Mouse (Mus musculus) midbrain, embryonic 12.5 days (tissue): ENCODE measurements around the gene Bptf. TPM values are rescaled to one million over a fixed set of nuclear protein-coding genes. Genes with fewer than 3 reads are reported as not detected.

ENCODE experiments used
- ATAC-seq: fragments of 200-750 bp; cut with Nextera tagmentation; 2 replicates; pipeline ENCODE4 v1.8.0; 2017; ENCODE audit warnings: low read depth, moderate TSS enrichment, moderate library complexity; ENCODE audit not compliant: low FRiP score
- H3K27ac ChIP-seq: fragments of 300-500 bp; sonication (generic); replicated peaks from 2 replicates; pipeline ENCODE4 v1.5.1; 2016; ENCODE audit warnings: mild to moderate bottlenecking
- H3K27me3 ChIP-seq: fragments of 300-500 bp; sonication (generic); 2 replicates; pipeline ENCODE4 v1.6.1; 2016; ENCODE audit warnings: mild to moderate bottlenecking
- H3K36me3 ChIP-seq: fragments of 300-500 bp; sonication (generic); 2 replicates; pipeline ENCODE4 v1.6.1; 2016
- H3K4me1 ChIP-seq: fragments of 300-500 bp; sonication (generic); 2 replicates; pipeline ENCODE4 v1.6.1; 2016
- H3K4me2 ChIP-seq: fragments of 300-500 bp; sonication (generic); replicated peaks from 2 replicates; pipeline ENCODE4 v1.6.1; 2016; ENCODE audit warnings: mild to moderate bottlenecking, moderate library complexity
- H3K4me3 ChIP-seq: fragments of 300-500 bp; sonication (generic); 2 replicates; pipeline ENCODE4 v1.5.1; 2016; ENCODE audit warnings: mild to moderate bottlenecking
- H3K9ac ChIP-seq: fragments of 300-500 bp; sonication (generic); replicated peaks from 2 replicates; pipeline ENCODE4 v1.6.1; 2016; ENCODE audit warnings: mild to moderate bottlenecking, moderate library complexity
- H3K9me3 ChIP-seq: fragments of 300-500 bp; sonication (generic); 2 replicates; pipeline ENCODE4 v1.6.1; 2016; ENCODE audit warnings: mild to moderate bottlenecking
- WGBS: fragments of 180-500 bp; shearing (Covaris S2); methylation state at CpG from one replicate; pipeline ENCODE4 v1.1.7; 2016; 5-methylcytosine and 5-hydroxymethylcytosine counted together
- polyA plus RNA-seq: library from polyadenylated mRNA; unstranded; fragments of >200 nt; fragmentation: Nextera tagmentation; extraction: Ambion mirVana; gene quantifications from 2 replicates; pipeline ENCODE4 v1.2.1, GENCODE M21; 2016

Bptf gene
- polyA plus RNA-seq, 1 experiment from 2014 or later: 44.0 TPM

- no peak overlapping the region; the same call in 1 of the 2 replicates for H3K9ac ChIP-seq
- H3K4me1 ChIP-seq: no peaks in the 10 kb centered on the region
- H3K27ac ChIP-seq: no peak overlapping the region
- H3K36me3 ChIP-seq: peaks cover 65% of the 10 kb centered on the region
- H3K9me3 ChIP-seq: no peaks in the 10 kb centered on the region
- H3K27me3 ChIP-seq: no peaks in the 10 kb centered on the region
- no peak overlapping the region for H3K4me2 ChIP-seq
- 55% methylated on average over 5 of the region's 5 CpGs for WGBS
- H3K4me3 ChIP-seq: no peak overlapping the region
- no peak for ATAC-seq
Observed at GRCm38 (mm10) chr11:107044321-107044720, 87.6 kb downstream of the Bptf start.

GRCm38 (mm10) chr11:107043361-107043760 is 88.6 kb downstream of the Bptf start:
- Histone ChIP-seq H3K27ac (no peak overlapping the region), H3K9ac (no peak overlapping the region), H3K4me3 (no peak overlapping the region), H3K4me1 (no peaks in the 10 kb centered on the region), H3K9me3 (no peaks in the 10 kb centered on the region), H3K36me3 (peaks cover 75% of the 10 kb centered on the region), H3K4me2 (no peak overlapping the region), H3K27me3 (no peaks in the 10 kb centered on the region)
- no peak for ATAC-seq
- WGBS: 92% methylated on average over 11 of the region's 11 CpGs

GRCm38 (mm10) chr11:107041396-107041795 is 90.5 kb downstream of the Bptf start:
- Histone ChIP-seq H3K27ac (no peak overlapping the region), H3K4me1 (no peaks in the 10 kb centered on the region), H3K27me3 (no peaks in the 10 kb centered on the region), H3K4me2 (no peak overlapping the region), H3K4me3 (no peak overlapping the region), H3K36me3 (peaks cover 78% of the 10 kb centered on the region), H3K9ac (no peak overlapping the region), H3K9me3 (no peaks in the 10 kb centered on the region)
- 98% methylated on average over 3 of the region's 3 CpGs for WGBS
- no peak for ATAC-seq

- no peak for ATAC-seq
- Histone ChIP-seq H3K9ac (no peak overlapping the region), H3K9me3 (no peaks in the 10 kb centered on the region), H3K36me3 (peaks cover 75% of the 10 kb centered on the region), H3K27me3 (no peaks in the 10 kb centered on the region), H3K4me2 (no peak overlapping the region), H3K4me3 (no peak overlapping the region), H3K4me1 (no peaks in the 10 kb centered on the region), H3K27ac (no peak overlapping the region)
- WGBS: 97% methylated on average over 5 of the region's 5 CpGs
Observed at GRCm38 (mm10) chr11:107039417-107039816, 92.5 kb downstream of the Bptf start.

GRCm38 (mm10) chr11:107034085-107034810 is 97.7 kb downstream of the Bptf start:
- Histone ChIP-seq H3K4me1 (peaks cover 16% of the 10 kb centered on the region), H3K4me3 (no peak overlapping the region), H3K4me2 (no peak overlapping the region), H3K27me3 (peaks cover 3% of the 10 kb centered on the region; the same call in 1 of the 2 replicates), H3K9ac (no peak overlapping the region), H3K27ac (no peak overlapping the region), H3K9me3 (no peaks in the 10 kb centered on the region), H3K36me3 (peaks cover 39% of the 10 kb centered on the region)
- ATAC-seq: no peak
- 82% methylated on average over 10 of the region's 10 CpGs for WGBS

- H3K4me1 ChIP-seq: peaks cover 29% of the 10 kb centered on the region
- 0 out of 2 replicates have a peak overlapping the region, but pooled peaks have one; percentile 6 for H3K27ac ChIP-seq
- H3K9me3 ChIP-seq: no peaks in the 10 kb centered on the region
- H3K9ac ChIP-seq: no peak overlapping the region
- ATAC-seq: no peak
- peaks cover 14% of the 10 kb centered on the region for H3K36me3 ChIP-seq
- H3K4me3 ChIP-seq: no peak overlapping the region
- peaks cover 3% of the 10 kb centered on the region; the same call in 1 of the 2 replicates for H3K27me3 ChIP-seq
- 12% methylated on average over 7 of the region's 7 CpGs for WGBS
- no peak overlapping the region for H3K4me2 ChIP-seq
Observed at GRCm38 (mm10) chr11:107031635-107032034, 100.3 kb downstream of the Bptf start.

GRCm38 (mm10) chr11:107029536-107029935 is 102.4 kb downstream of the Bptf start:
- Histone ChIP-seq H3K4me1 (peaks cover 48% of the 10 kb centered on the region), H3K9me3 (no peaks in the 10 kb centered on the region), H3K27ac (no peak overlapping the region), H3K36me3 (no peaks in the 10 kb centered on the region), H3K9ac (no peak overlapping the region), H3K4me3 (no peak overlapping the region), H3K4me2 (no peak overlapping the region), H3K27me3 (peaks cover 16% of the 10 kb centered on the region; the same call in 1 of the 2 replicates)
- 55% methylated on average over 19 of the region's 19 CpGs for WGBS
- ATAC-seq: no peak

- WGBS: 65% methylated on average over 6 of the region's 6 CpGs
- peaks cover 51% of the 10 kb centered on the region for H3K4me1 ChIP-seq
- no peak for ATAC-seq
Observed at GRCm38 (mm10) chr11:107028754-107029153, 103.2 kb downstream of the Bptf start.

GRCm38 (mm10) chr11:107028275-107028618 is 103.7 kb downstream of the Bptf start:
- peaks cover 51% of the 10 kb centered on the region for H3K4me1 ChIP-seq
- H3K36me3 ChIP-seq: no peaks in the 10 kb centered on the region
- no peaks in the 10 kb centered on the region for H3K9me3 ChIP-seq
- 3% methylated on average over 29 of the region's 29 CpGs for WGBS
- ATAC-seq: peak; percentile 69
- peak overlapping the region; percentile 65 for H3K9ac ChIP-seq
- peaks cover 20% of the 10 kb centered on the region; the same call in 1 of the 2 replicates for H3K27me3 ChIP-seq
- H3K4me2 ChIP-seq: peak overlapping the region; percentile 63
- H3K27ac ChIP-seq: peak overlapping the region; percentile 81
- peak overlapping the region; percentile 61 for H3K4me3 ChIP-seq

More at GRCm38 (mm10) chr11:107028754-107029153, 103.2 kb downstream of the Bptf start:
- Histone ChIP-seq H3K9me3 (no peaks in the 10 kb centered on the region), H3K9ac (peak overlapping the region; percentile 65), H3K4me3 (peak overlapping the region; percentile 61), H3K36me3 (no peaks in the 10 kb centered on the region), H3K27ac (peak overlapping the region; percentile 81), H3K4me2 (peak overlapping the region; percentile 63), H3K27me3 (peaks cover 19% of the 10 kb centered on the region; the same call in 1 of the 2 replicates)

- H3K27me3 ChIP-seq: peaks cover 25% of the 10 kb centered on the region; the same call in 1 of the 2 replicates
- H3K4me1 ChIP-seq: peaks cover 49% of the 10 kb centered on the region
- H3K9me3 ChIP-seq: no peaks in the 10 kb centered on the region
- H3K4me2 ChIP-seq: peak overlapping the region; percentile 63
- no peaks in the 10 kb centered on the region for H3K36me3 ChIP-seq
- WGBS: 1% methylated on average over 101 of the region's 107 CpGs
- peak; percentile 93 for ATAC-seq
- peak overlapping the region; percentile 61 for H3K4me3 ChIP-seq
- peak overlapping the region; percentile 81 for H3K27ac ChIP-seq
- peak overlapping the region; percentile 65 for H3K9ac ChIP-seq
Observed at GRCm38 (mm10) chr11:107027431-107028274, 104.3 kb downstream of the Bptf start.

GRCm38 (mm10) chr11:107026554-107027430 is 105.1 kb downstream of the Bptf start:
- H3K27ac ChIP-seq: no peak overlapping the region
- H3K27me3 ChIP-seq: peaks cover 25% of the 10 kb centered on the region; the same call in 1 of the 2 replicates
- peak overlapping the region; percentile 61 for H3K4me3 ChIP-seq
- peaks cover 40% of the 10 kb centered on the region for H3K4me1 ChIP-seq
- H3K9me3 ChIP-seq: no peaks in the 10 kb centered on the region
- WGBS: 13% methylated on average over 12 of the region's 12 CpGs
- H3K36me3 ChIP-seq: no peaks in the 10 kb centered on the region
- peak overlapping the region; percentile 65; the same call in 1 of the 2 replicates for H3K9ac ChIP-seq
- H3K4me2 ChIP-seq: peak overlapping the region; percentile 91
- no peak for ATAC-seq
